Mouse (Mus musculus): ENCODE results near the gene Fry. TPM values are rescaled to one million over a fixed set of nuclear protein-coding genes. Genes with fewer than 3 reads are reported as not detected.

Gene Fry
- polyA plus RNA-seq, 1 experiment from 2014 or later: 5.5 TPM

DNA sequence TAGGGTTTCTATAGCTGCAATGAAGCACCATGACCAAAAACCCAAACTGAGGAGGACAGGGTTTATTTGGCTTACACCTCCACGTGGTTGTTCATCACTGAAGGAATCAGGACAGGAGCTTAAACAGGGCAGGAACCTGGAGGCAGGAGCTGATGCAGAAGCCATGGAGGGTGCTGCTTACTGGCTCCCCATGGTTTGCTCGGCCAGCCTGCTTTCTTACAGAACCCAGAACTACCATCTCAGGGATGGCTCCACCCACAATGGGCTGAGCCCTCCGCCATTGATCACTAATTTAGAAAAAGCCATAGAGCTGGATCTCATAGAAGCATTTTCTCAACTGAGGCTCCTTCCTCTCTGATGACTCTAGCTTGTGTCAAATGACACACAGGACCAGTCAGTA is 346.3 kb downstream of the Fry start:
- no peak for TF ChIP-seq CTCF (IDR thresholded peaks at IDR 0.05; ENCODE audit: low read depth)
- Histone ChIP-seq H3K36me3 (ENCODE audit: control insufficient read depth, insufficient read depth) (no peaks in the 10 kb centered on the region), H3K9ac (ENCODE audit: low read depth, low read length) (no peak overlapping the region), H3K4me3 (ENCODE audit: low read depth, low read length) (no peak overlapping the region), H3K27me3 (replicated peaks; ENCODE audit: control insufficient read depth, insufficient read depth, low read length) (no peaks in the 10 kb centered on the region), H3K27ac (ENCODE audit: low read depth, low read length) (no peak overlapping the region), H3K9me3 (ENCODE audit: control insufficient read depth) (no peaks in the 10 kb centered on the region), H3K4me2 (replicated peaks; ENCODE audit: low read depth) (no peak overlapping the region), H3K4me1 (replicated peaks; ENCODE audit: control insufficient read depth, insufficient read depth, low read length) (no peaks in the 10 kb centered on the region)
- ATAC-seq: no peak
- WGBS: 56% methylated on average over 3 of the region's 3 CpGs

DNA sequence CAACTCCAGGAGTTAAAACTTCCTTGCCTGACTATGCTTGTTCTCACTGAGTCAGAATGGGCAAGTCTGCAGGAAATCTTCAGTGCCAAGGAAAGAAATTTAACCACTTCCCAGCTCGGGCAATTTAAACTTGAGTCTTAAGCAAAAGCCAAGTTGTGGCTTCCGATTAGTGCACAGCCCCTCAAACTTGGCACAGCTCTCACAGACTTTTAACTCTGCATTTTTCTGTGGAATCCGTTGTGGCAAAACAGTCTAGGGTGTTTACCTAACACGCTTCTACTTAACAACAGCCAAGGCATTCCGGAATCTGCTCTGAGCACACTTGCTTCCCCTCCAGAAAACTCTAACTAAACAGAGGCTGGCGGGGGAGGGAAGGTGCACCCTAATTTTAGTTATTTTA is 346.8 kb downstream of the Fry start:
- Histone ChIP-seq H3K27ac (ENCODE audit: low read depth, low read length) (no peak overlapping the region), H3K4me3 (ENCODE audit: low read depth, low read length) (no peak overlapping the region), H3K9ac (ENCODE audit: low read depth, low read length) (no peak overlapping the region), H3K9me3 (ENCODE audit: control insufficient read depth) (no peaks in the 10 kb centered on the region), H3K4me1 (replicated peaks; ENCODE audit: control insufficient read depth, insufficient read depth, low read length) (no peaks in the 10 kb centered on the region), H3K27me3 (replicated peaks; ENCODE audit: control insufficient read depth, insufficient read depth, low read length) (no peaks in the 10 kb centered on the region), H3K4me2 (replicated peaks; ENCODE audit: low read depth) (no peak overlapping the region), H3K36me3 (ENCODE audit: control insufficient read depth, insufficient read depth) (no peaks in the 10 kb centered on the region)
- 49% methylated on average over 6 of the region's 6 CpGs for WGBS
- TF ChIP-seq CTCF (IDR thresholded peaks at IDR 0.05; ENCODE audit: low read depth): no peak
- ATAC-seq: no peak

DNA sequence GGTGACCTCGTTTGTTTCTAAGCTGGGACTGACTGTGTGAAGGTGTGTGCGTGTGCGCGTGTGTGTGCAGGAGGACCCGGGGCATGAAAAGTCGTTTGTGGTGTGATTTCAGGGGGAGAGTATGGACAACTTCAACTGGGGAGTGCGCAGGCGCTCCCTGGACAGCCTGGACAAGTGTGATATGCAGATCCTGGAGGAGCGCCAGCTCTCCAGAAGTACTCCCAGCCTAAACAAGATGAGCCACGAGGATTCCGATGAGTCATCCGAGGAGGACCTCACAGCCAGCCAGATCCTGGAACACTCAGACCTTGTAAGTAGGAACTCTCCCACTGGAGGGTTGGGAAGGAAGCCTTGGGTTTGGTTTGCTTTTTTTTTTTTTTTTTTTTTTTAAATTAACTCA is 347.7 kb downstream of the Fry start:
- WGBS: 54% methylated on average over 12 of the region's 12 CpGs
- TF ChIP-seq CTCF (IDR thresholded peaks at IDR 0.05; ENCODE audit: low read depth): no peak
- ATAC-seq: peak; percentile 74
- H3K4me1 ChIP-seq (replicated peaks; ENCODE audit: control insufficient read depth, insufficient read depth, low read length): no peaks in the 10 kb centered on the region
- H3K27ac ChIP-seq (ENCODE audit: low read depth, low read length): 0 out of 2 replicates have a peak overlapping the region, but pooled peaks have one; percentile 15
- no peak overlapping the region for H3K9ac ChIP-seq (ENCODE audit: low read depth, low read length)
- no peaks in the 10 kb centered on the region for H3K27me3 ChIP-seq (replicated peaks; ENCODE audit: control insufficient read depth, insufficient read depth, low read length)
- H3K9me3 ChIP-seq (ENCODE audit: control insufficient read depth): no peaks in the 10 kb centered on the region
- no peaks in the 10 kb centered on the region for H3K36me3 ChIP-seq (ENCODE audit: control insufficient read depth, insufficient read depth)
- H3K4me3 ChIP-seq (ENCODE audit: low read depth, low read length): no peak overlapping the region
- H3K4me2 ChIP-seq (replicated peaks; ENCODE audit: low read depth): peak overlapping the region; percentile 10; the same call in 1 of the 2 replicates

DNA sequence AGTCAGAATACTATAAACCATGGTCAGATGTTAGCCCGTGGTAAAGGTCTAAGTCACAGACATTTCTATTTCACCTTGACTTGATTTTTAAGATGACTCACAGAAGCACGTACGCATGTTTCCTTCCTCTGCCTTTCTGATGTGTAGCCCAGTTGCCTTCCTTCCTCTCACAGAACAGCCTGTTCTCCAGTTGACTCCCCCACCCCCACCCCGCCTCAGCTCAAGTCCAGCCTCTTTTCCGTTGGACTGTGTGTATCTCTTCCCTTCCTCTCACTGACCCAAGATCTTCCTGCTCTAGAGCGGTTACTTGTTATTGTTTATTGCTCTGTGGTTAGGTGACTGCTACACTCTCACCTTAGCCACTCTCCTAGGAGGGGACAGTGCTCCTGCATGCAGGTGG is 350.0 kb downstream of the Fry start:
- Histone ChIP-seq H3K27me3 (replicated peaks; ENCODE audit: control insufficient read depth, insufficient read depth, low read length) (no peaks in the 10 kb centered on the region), H3K9me3 (ENCODE audit: control insufficient read depth) (no peaks in the 10 kb centered on the region), H3K4me1 (replicated peaks; ENCODE audit: control insufficient read depth, insufficient read depth, low read length) (no peaks in the 10 kb centered on the region), H3K4me3 (ENCODE audit: low read depth, low read length) (no peak overlapping the region), H3K9ac (ENCODE audit: low read depth, low read length) (no peak overlapping the region), H3K4me2 (replicated peaks; ENCODE audit: low read depth) (no peak overlapping the region), H3K27ac (ENCODE audit: low read depth, low read length) (no peak overlapping the region), H3K36me3 (ENCODE audit: control insufficient read depth, insufficient read depth) (0 out of 2 replicates have a peak, but pooled peaks cover 3% of the 10 kb centered on the region)
- WGBS: 52% methylated on average over 6 of the region's 6 CpGs
- ATAC-seq: no peak
- no peak for TF ChIP-seq CTCF (IDR thresholded peaks at IDR 0.05; ENCODE audit: low read depth)

DNA sequence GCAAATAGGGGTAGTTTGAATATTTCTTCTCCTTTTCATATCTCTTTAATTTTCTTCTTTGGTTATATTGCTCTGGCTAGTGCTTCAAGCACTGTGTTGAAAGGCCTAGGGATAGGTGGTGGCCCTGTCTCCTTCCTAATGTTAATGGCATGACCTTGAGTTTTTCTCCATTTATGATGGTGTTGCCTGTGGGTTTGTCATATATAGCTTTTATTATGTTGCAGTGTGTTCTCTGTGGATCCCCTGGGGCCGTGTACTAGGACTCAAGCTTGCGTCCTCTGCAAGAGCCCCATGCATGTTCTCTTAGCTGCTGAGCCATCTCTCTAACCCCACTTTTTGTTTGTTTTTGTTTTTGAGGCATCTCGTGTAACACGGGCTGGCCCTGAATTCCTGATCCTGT is 358.9 kb downstream of the Fry start:
- no peaks in the 10 kb centered on the region for H3K4me1 ChIP-seq (replicated peaks; ENCODE audit: control insufficient read depth, insufficient read depth, low read length)
- no peaks in the 10 kb centered on the region for H3K9me3 ChIP-seq (ENCODE audit: control insufficient read depth)
- WGBS: 73% methylated on average over 4 of the region's 4 CpGs
- H3K4me3 ChIP-seq (ENCODE audit: low read depth, low read length): no peak overlapping the region
- no peak overlapping the region for H3K4me2 ChIP-seq (replicated peaks; ENCODE audit: low read depth)
- H3K27ac ChIP-seq (ENCODE audit: low read depth, low read length): no peak overlapping the region
- H3K36me3 ChIP-seq (ENCODE audit: control insufficient read depth, insufficient read depth): 0 out of 2 replicates have a peak, but pooled peaks cover 11% of the 10 kb centered on the region
- no peak for TF ChIP-seq CTCF (IDR thresholded peaks at IDR 0.05; ENCODE audit: low read depth)
- no peaks in the 10 kb centered on the region for H3K27me3 ChIP-seq (replicated peaks; ENCODE audit: control insufficient read depth, insufficient read depth, low read length)
- no peak for ATAC-seq
- H3K9ac ChIP-seq (ENCODE audit: low read depth, low read length): no peak overlapping the region

DNA sequence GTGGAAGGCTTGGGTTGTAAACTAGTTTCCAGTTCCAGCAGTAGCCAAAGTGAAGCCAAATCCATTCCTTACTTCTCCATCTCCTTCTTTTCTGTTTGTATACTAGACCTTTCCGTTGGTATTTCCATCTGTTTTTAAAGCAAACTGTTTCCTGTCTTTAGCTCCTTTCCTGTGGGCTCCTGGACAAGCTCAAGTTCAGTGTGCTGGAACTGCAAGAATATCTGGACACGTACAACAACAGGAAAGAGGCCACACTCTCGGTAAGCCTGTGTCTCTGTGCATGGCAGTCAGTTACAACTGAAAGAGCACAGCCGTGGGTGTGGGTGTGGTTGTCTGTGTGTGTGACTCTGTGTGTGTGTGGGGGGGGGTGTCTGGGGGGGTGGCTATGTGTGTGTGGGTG is 360.2 kb downstream of the Fry start:
- Histone ChIP-seq H3K27me3 (replicated peaks; ENCODE audit: control insufficient read depth, insufficient read depth, low read length) (no peaks in the 10 kb centered on the region), H3K4me1 (replicated peaks; ENCODE audit: control insufficient read depth, insufficient read depth, low read length) (no peaks in the 10 kb centered on the region), H3K36me3 (ENCODE audit: control insufficient read depth, insufficient read depth) (0 out of 2 replicates have a peak, but pooled peaks cover 6% of the 10 kb centered on the region), H3K9me3 (ENCODE audit: control insufficient read depth) (no peaks in the 10 kb centered on the region), H3K4me3 (ENCODE audit: low read depth, low read length) (no peak overlapping the region), H3K27ac (ENCODE audit: low read depth, low read length) (no peak overlapping the region), H3K9ac (ENCODE audit: low read depth, low read length) (no peak overlapping the region), H3K4me2 (replicated peaks; ENCODE audit: low read depth) (no peak overlapping the region)
- TF ChIP-seq CTCF (IDR thresholded peaks at IDR 0.05; ENCODE audit: low read depth): no peak
- WGBS: 49% methylated on average over 4 of the region's 4 CpGs
- no peak for ATAC-seq

DNA sequence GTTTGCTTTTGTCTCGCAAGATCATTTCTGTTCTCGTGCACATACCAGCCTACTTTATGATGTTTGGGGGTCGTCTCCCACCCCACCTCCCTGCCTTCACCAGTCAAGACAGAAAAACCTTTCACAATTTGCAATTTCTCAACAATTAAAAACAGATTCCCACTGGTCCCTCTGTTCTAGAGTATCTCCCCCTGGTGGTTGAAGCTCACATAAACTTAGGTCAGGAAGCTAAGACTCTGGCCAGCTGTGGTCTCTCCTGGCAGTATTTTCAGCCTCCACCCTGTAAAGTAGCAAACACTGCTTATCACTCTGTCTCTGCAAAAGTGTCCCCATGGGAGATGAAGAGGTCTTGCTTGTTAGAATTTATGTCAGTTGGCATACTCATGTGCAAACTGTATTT is 366.8 kb downstream of the Fry start:
- H3K4me1 ChIP-seq (replicated peaks; ENCODE audit: control insufficient read depth, insufficient read depth, low read length): no peaks in the 10 kb centered on the region
- ATAC-seq: no peak
- H3K9me3 ChIP-seq (ENCODE audit: control insufficient read depth): no peaks in the 10 kb centered on the region
- 62% methylated on average over 3 of the region's 3 CpGs for WGBS
- no peak overlapping the region for H3K4me3 ChIP-seq (ENCODE audit: low read depth, low read length)
- H3K36me3 ChIP-seq (ENCODE audit: control insufficient read depth, insufficient read depth): 0 out of 2 replicates have a peak, but pooled peaks cover 6% of the 10 kb centered on the region
- no peak overlapping the region for H3K27ac ChIP-seq (ENCODE audit: low read depth, low read length)
- no peak overlapping the region for H3K9ac ChIP-seq (ENCODE audit: low read depth, low read length)
- H3K4me2 ChIP-seq (replicated peaks; ENCODE audit: low read depth): no peak overlapping the region
- TF ChIP-seq CTCF (IDR thresholded peaks at IDR 0.05; ENCODE audit: low read depth): peak; percentile 73
- H3K27me3 ChIP-seq (replicated peaks; ENCODE audit: control insufficient read depth, insufficient read depth, low read length): no peaks in the 10 kb centered on the region

All from intestine, postnatal 0 days (tissue).